Mouse (Mus musculus) lung, embryonic 15.5 days (tissue): ENCODE measurements around the gene Ube2q2. TPM values are rescaled to one million over a fixed set of nuclear protein-coding genes. Genes with fewer than 3 reads are reported as not detected.
"Not testable (repeated sequence)": the region's sequence is repeated elsewhere in the genome, so short reads cannot be mapped to it uniquely, and the experiment has no call there.

Experiments
- ATAC-seq: fragments of 200-750 bp; cut with Nextera tagmentation; 2 replicates; pipeline ENCODE4 v1.8.0; 2017; ENCODE audit warnings: moderate number of reproducible peaks, borderline replicate concordance; ENCODE audit not compliant: low FRiP score, low TSS enrichment; ENCODE audit errors: extremely low read depth
- H3K27ac ChIP-seq: fragments of 300-500 bp; sonication (generic); 2 replicates; pipeline ENCODE4 v1.5.1; 2015; ENCODE audit warnings: moderate library complexity, mild to moderate bottlenecking, inconsistent platforms
- H3K27me3 ChIP-seq: fragments of 300-500 bp; sonication (generic); 2 replicates; pipeline ENCODE4 v1.6.1; 2015; ENCODE audit warnings: inconsistent platforms
- H3K36me3 ChIP-seq: fragments of 300-500 bp; sonication (generic); 2 replicates; pipeline ENCODE4 v1.6.1; 2015; ENCODE audit warnings: inconsistent platforms
- H3K4me1 ChIP-seq: fragments of 300-500 bp; sonication (generic); 2 replicates; pipeline ENCODE4 v1.6.1; 2015; ENCODE audit warnings: inconsistent platforms
- H3K4me2 ChIP-seq: fragments of 300-500 bp; sonication (generic); 2 replicates; pipeline ENCODE4 v1.6.1; 2015; ENCODE audit warnings: inconsistent platforms, mild to moderate bottlenecking, moderate library complexity
- H3K4me3 ChIP-seq: fragments of 300-500 bp; sonication (generic); 2 replicates; pipeline ENCODE4 v1.5.1; 2015; ENCODE audit warnings: mild to moderate bottlenecking, inconsistent platforms
- H3K9ac ChIP-seq: fragments of 300-500 bp; sonication (generic); 2 replicates; pipeline ENCODE4 v1.6.1; 2015; ENCODE audit warnings: inconsistent platforms
- H3K9me3 ChIP-seq: fragments of 300-500 bp; sonication (generic); 2 replicates; pipeline ENCODE4 v1.6.1; 2016; ENCODE audit warnings: inconsistent platforms
- WGBS: fragments of 180-500 bp; shearing (Covaris S2); methylation state at CpG from one replicate; pipeline ENCODE4 v1.1.7; 2015; 5-methylcytosine and 5-hydroxymethylcytosine counted together
- polyA plus RNA-seq: library from polyadenylated mRNA; unstranded; fragments of >200 nt; fragmentation: Nextera tagmentation; extraction: Ambion mirVana; gene quantifications from 2 replicates; pipeline ENCODE4 v1.2.1, GENCODE M21; 2015

Ube2q2 gene
- polyA plus RNA-seq, 1 experiment from 2014 or later = 37.4 TPM

GRCm38 (mm10) chr9:55228149-55228548 lies 79.5 kb downstream of the Ube2q2 start:
- H3K9me3 ChIP-seq = no peaks in the 10 kb centered on the region
- WGBS = 84% methylated on average over 4 of the region's 4 CpGs
- H3K9ac ChIP-seq = no peak overlapping the region
- H3K4me1 ChIP-seq = no peaks in the 10 kb centered on the region
- no peak overlapping the region for H3K4me2 ChIP-seq
- H3K27me3 ChIP-seq = no peaks in the 10 kb centered on the region
- H3K36me3 ChIP-seq = peaks cover 17% of the 10 kb centered on the region
- H3K27ac ChIP-seq = no peak overlapping the region
- no peak for ATAC-seq
- no peak overlapping the region for H3K4me3 ChIP-seq

- WGBS = 58% methylated on average over 10 of the region's 10 CpGs
- H3K36me3 ChIP-seq = peaks cover 9% of the 10 kb centered on the region
- no peak for ATAC-seq
- H3K9me3 ChIP-seq = no peaks in the 10 kb centered on the region
- H3K4me2 ChIP-seq = no peak overlapping the region
- H3K27ac ChIP-seq = no peak overlapping the region
- H3K4me1 ChIP-seq = no peaks in the 10 kb centered on the region
- H3K27me3 ChIP-seq = no peaks in the 10 kb centered on the region
- H3K9ac ChIP-seq = no peak overlapping the region
- H3K4me3 ChIP-seq = no peak overlapping the region
These were observed 80.4 kb downstream of the Ube2q2 start for GRCm38 (mm10) chr9:55229010-55229409.

GRCm38 (mm10) chr9:55231544-55231943 lies 82.9 kb downstream of the Ube2q2 start:
- Histone ChIP-seq H3K9me3 (no peaks in the 10 kb centered on the region), H3K4me3 (no peak overlapping the region), H3K36me3 (no peaks in the 10 kb centered on the region), H3K27me3 (no peaks in the 10 kb centered on the region), H3K9ac (no peak overlapping the region), H3K4me1 (no peaks in the 10 kb centered on the region), H3K4me2 (no peak overlapping the region), H3K27ac (no peak overlapping the region)
- ATAC-seq = no peak
- 57% methylated on average over 6 of the region's 6 CpGs for WGBS

DNA sequence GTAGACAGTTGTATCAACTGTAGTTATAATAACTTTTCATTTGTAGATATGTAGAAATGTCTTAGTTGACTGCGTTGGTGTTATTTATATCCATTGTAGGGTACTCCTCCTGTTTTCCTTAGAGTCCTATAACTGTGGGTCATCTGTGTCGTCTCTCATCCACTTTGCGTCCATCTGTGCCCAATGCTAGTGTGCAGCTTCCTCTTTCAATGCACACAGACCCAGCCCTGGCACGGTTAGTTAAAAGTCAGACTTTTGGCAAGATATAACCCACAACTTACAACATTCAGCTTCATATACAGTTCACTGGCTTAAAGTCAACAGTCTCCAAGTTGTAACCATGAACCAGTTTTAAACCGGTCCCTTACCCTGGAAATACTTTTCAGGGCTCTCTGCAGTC lies 83.5 kb downstream of the Ube2q2 start:
- Histone ChIP-seq H3K9ac (no peak overlapping the region), H3K27me3 (no peaks in the 10 kb centered on the region), H3K27ac (no peak overlapping the region), H3K4me3 (no peak overlapping the region), H3K36me3 (no peaks in the 10 kb centered on the region), H3K4me1 (no peaks in the 10 kb centered on the region), H3K9me3 (no peaks in the 10 kb centered on the region), H3K4me2 (no peak overlapping the region)
- no peak for ATAC-seq
- 89% methylated on average over 5 of the region's 5 CpGs for WGBS

- H3K9me3 ChIP-seq = no peaks in the 10 kb centered on the region
- ATAC-seq = no peak
These were observed 83.9 kb downstream of the Ube2q2 start for GRCm38 (mm10) chr9:55232586-55232985.

DNA sequence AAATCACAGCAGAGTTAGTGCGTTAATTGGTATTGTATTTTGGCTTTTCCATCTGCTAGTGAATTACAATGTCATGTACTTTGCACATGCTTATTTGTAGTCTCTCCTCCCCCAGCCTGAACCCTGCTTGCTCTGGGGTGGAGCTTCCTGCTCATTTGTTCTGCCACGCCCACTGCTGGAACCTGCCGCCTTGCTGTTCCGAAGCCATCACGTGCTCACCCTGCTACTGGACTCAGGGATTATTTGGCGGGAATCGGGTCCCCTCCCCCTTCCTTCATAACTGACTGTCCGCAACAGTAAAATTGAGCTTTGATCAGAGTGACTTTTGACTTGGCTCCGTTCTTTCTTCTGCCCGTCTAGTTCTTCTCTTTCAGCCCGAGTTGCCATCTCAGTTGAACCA lies 84.4 kb downstream of the Ube2q2 start:
- H3K4me1 ChIP-seq, ATAC-seq, H3K27ac ChIP-seq, H3K9ac ChIP-seq, H3K4me3 ChIP-seq, H3K36me3 ChIP-seq, H3K4me2 ChIP-seq, H3K9me3 ChIP-seq, H3K27me3 ChIP-seq: not testable (repeated sequence)
- 54% methylated on average over 11 of the region's 11 CpGs for WGBS

More at GRCm38 (mm10) chr9:55232586-55232985, 83.9 kb downstream of the Ube2q2 start:
- Histone ChIP-seq H3K4me2 (no peak overlapping the region), H3K27ac (no peak overlapping the region), H3K36me3 (no peaks in the 10 kb centered on the region), H3K9ac (no peak overlapping the region), H3K4me3 (no peak overlapping the region), H3K4me1 (no peaks in the 10 kb centered on the region), H3K27me3 (no peaks in the 10 kb centered on the region)
- WGBS = 80% methylated on average over 7 of the region's 7 CpGs

- H3K4me1 ChIP-seq = no peaks in the 10 kb centered on the region
- H3K9me3 ChIP-seq = no peaks in the 10 kb centered on the region
- H3K9ac ChIP-seq = no peak overlapping the region
- H3K36me3 ChIP-seq = no peaks in the 10 kb centered on the region
- no peaks in the 10 kb centered on the region for H3K27me3 ChIP-seq
- H3K27ac ChIP-seq = no peak overlapping the region
- WGBS = 56% methylated on average over 13 of the region's 13 CpGs
- no peak for ATAC-seq
- no peak overlapping the region for H3K4me2 ChIP-seq
- H3K4me3 ChIP-seq = no peak overlapping the region
These were observed 87.8 kb downstream of the Ube2q2 start for GRCm38 (mm10) chr9:55236235-55237165.

GRCm38 (mm10) chr9:55240852-55241251 lies 92.2 kb downstream of the Ube2q2 start:
- Histone ChIP-seq H3K9ac (no peak overlapping the region), H3K27ac (no peak overlapping the region), H3K27me3 (no peaks in the 10 kb centered on the region), H3K4me1 (0 out of 2 replicates have a peak, but pooled peaks cover 3% of the 10 kb centered on the region), H3K4me3 (no peak overlapping the region), H3K9me3 (no peaks in the 10 kb centered on the region), H3K36me3 (no peaks in the 10 kb centered on the region), H3K4me2 (no peak overlapping the region)
- WGBS = 68% methylated on average over 5 of the region's 5 CpGs
- ATAC-seq = no peak

GRCm38 (mm10) chr9:55241863-55242685 lies 93.4 kb downstream of the Ube2q2 start:
- Histone ChIP-seq H3K4me1 (0 out of 2 replicates have a peak, but pooled peaks cover 3% of the 10 kb centered on the region), H3K27ac (no peak overlapping the region), H3K4me2 (peak overlapping the region; percentile 48), H3K4me3 (peak overlapping the region; percentile 29), H3K36me3 (no peaks in the 10 kb centered on the region), H3K27me3 (no peaks in the 10 kb centered on the region), H3K9me3 (no peaks in the 10 kb centered on the region), H3K9ac (no peak overlapping the region)
- no peak for ATAC-seq
- 30% methylated on average over 24 of the region's 24 CpGs for WGBS

- Histone ChIP-seq H3K36me3 (no peaks in the 10 kb centered on the region), H3K27me3 (no peaks in the 10 kb centered on the region), H3K9ac (no peak overlapping the region), H3K9me3 (no peaks in the 10 kb centered on the region), H3K4me3 (no peak overlapping the region), H3K4me2 (no peak overlapping the region), H3K4me1 (0 out of 2 replicates have a peak, but pooled peaks cover 3% of the 10 kb centered on the region), H3K27ac (no peak overlapping the region)
- no peak for ATAC-seq
- 72% methylated on average over 3 of the region's 3 CpGs for WGBS
These were observed 94.6 kb downstream of the Ube2q2 start for GRCm38 (mm10) chr9:55243280-55243679.

DNA sequence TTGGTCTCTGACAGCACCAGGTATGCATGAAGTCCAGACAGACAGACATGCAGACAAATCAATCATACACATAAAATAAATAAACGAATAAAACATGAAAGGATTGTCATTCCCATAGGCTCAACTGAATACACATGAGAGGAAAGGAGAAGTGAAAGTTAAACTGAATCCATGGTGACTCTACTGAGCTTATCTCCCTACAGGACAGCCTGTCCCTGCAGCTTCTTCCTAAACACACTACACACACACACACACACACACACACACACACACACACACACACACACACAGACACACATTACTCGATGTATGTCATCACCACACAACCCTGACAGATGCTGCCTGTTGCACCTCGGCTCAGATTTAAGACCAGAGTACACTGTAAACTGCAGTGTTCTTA lies 95.4 kb downstream of the Ube2q2 start:
- H3K9ac ChIP-seq = no peak overlapping the region
- H3K4me2 ChIP-seq = no peak overlapping the region
- 0 out of 2 replicates have a peak, but pooled peaks cover 3% of the 10 kb centered on the region for H3K4me1 ChIP-seq
- H3K36me3 ChIP-seq = no peaks in the 10 kb centered on the region
- 65% methylated on average over 3 of the region's 3 CpGs for WGBS
- no peak overlapping the region for H3K27ac ChIP-seq
- no peaks in the 10 kb centered on the region for H3K27me3 ChIP-seq
- no peaks in the 10 kb centered on the region for H3K9me3 ChIP-seq
- H3K4me3 ChIP-seq = no peak overlapping the region
- no peak for ATAC-seq
